Mouse (Mus musculus) natural killer cell, adult 2 months (primary cell): ENCODE measurements around the gene Met.

Experiments used
- DNase-seq, 2 experiments: peaks; one replicate each; pipeline ENCODE4 v3.0.0; 2022; ENCODE audit warnings: low spot score in 2 of 2

The Met gene

DNA sequence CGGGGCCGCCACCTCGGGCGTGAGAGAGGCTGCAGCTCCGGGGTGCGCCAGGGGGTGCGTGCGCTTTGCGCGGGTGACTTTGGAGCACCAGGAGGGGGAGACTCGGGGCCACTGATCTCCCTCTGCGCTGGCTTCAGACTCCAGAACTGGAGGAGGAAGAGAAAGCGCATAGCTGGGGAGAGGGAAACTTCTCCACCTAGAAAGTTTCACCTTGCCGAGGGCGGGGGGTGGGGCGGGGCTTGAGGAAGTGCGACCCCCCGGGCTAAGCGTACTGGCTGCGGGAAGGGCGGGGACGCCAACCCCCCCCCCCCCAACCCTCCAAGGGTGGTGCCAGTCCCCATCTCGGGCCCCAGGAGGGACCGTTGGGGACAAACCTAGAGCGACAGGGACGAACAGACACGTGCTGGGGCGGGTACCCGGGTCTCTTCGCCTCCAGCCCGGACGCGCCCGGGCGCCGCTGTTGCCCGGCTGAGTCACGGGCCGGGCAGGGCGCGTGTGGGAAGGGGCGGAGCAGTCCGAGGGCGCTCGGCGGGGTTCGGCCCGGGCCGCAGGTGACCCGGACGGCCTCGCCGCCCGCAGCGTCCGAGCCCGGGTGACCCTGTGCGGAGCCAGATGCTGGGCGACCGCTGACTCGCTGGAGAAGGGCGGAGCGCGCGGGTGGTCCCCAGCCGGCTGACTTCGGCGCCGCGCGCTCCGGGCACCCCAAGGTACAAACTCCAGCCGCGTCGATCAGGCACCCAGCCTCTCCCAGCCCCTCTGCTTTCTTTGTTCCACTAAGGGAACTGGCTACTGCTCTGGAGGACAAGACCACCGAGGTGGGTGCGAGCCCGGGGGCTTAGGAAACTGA, at the start of gene Met:
Gene Met, plus strand, starts transcription at position 367 of the 847 bp plus-strand sequence.
- DNase-seq, result no peak

DNA sequence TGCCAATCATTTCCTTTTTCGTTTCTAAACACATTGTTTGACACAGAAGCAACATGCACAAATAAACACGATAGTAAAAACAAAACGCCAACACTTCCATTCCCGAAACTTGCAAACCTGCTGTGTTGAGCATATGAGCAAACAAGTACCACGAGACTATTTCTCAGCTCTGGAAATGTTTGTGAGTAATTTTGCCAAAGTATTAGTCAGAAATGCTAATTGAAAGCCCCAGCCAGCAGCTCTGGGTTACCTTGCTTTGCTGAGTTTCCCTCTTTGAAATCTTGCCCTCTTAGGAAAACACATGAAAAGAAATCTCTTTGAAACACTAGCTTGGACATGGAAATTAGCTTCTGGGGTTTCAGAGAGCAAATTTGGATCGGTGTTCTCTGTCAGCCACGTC, 45.4 kb upstream of the Met start:
- DNase-seq, result no peak

DNA sequence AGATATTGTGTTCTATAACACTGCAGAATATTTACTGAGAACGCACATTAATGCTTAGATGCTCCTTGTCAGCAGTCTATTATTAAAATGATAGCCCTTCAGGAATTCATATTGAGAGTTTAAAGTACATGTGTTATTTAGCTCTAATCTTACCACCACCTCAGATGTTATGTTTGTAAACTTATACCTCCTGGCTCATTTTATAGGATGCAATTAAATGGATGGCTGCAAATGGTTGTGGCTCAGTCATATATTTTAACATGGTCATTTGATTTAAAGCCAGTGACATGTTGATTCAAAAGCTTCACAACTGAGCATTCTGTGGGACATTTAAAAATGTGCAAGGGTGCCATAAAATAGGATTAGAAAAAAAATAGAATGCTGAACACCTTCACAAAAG, 41.2 kb upstream of the Met start:
- no peak for DNase-seq

DNA sequence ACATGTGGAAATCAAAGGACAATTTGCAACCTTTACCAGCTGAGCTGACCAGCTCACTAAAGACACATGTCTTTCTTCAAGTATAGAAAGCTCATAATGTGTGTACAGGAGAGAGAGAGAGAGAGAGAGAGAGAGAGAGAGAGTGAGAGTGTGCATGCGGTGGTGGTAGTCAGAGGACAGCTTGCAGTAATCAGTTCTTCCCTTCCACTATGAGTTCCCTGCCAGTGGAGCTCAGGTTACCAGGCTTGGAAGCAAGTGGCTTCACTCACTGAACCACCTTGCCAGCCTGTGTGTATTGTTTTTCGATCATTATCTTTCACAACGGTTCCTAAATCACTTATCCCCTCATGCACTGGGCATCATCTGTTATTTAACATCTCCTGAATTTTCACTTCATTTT, 34.6 kb upstream of the Met start:
- DNase-seq, result no peak

DNA sequence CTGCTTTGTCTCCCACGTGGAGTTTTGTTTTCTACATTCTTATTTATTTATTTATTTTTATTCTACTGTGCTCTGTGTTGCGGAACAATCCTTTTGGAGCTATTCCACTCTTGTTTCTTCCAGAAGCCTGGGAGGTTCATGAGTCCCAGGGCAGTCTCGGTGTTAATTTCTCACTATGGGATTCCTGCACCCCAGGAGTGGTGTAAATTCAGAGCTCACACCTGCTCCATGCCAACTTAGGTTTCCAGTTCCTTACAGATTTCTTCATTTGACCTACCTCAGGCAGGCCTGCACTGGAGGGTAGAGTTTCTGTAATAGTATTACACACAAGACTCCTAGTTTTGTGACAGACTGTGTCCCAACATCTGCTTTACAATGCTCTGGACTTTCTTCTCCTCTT, 34.0 kb upstream of the Met start:
- DNase-seq, result no peak

DNA sequence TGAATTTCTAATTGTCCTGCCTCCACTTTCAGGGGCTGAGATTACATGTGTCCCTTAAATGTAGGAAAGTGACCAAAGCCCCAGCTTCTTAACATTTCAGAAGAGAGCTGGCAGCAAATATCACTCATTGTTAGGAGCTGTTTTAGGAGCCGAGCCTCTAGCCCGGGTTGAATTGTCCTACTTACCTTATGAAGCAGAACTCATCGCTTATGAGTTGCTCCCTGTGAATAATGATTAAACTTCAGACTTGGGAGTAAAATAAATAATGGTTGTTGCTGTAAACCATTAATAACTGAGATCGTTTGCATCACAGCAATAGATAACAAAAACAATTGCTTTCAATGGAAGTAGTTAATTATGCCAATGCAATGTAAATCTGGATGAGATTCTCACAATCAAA, 20.3 kb upstream of the Met start:
- no peak for DNase-seq

DNA sequence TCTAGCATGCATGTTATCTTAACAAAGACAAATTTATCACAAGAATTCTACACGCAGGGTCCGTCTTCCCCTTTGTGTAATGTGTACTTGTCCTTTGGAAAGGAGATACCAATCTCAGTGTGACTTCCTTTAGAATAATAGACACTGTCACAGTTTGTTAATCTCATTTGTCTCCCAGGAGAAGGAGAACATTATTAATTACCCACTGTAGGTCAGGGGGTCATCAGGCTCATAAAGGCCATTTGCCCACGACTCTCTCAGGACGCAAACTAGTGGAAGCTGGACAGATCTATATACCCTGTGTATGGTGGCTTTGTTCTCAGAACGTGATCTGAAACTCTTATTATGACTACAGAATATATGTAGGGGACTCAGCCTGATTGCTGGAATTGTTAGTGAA, 12.3 kb upstream of the Met start:
- no peak for DNase-seq

DNA sequence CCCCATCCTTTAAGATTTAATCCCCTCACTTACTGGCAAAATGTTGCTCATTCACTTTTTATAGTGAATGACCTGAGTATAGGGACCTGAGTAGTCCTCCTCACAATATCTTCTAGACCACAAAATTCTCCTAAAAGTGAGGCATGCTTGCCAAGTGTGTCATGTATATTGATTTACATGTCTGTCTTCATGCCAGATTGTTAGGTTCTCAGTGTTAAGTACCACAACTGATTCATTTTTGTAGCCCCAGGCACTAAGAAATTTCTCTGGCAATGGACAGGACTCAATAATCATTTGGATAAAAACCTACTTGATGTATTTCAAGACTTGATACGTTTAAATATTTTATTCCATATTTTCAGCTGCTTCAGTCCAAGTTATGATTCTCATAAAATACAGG, 8.5 kb upstream of the Met start:
- no peak for DNase-seq

DNA sequence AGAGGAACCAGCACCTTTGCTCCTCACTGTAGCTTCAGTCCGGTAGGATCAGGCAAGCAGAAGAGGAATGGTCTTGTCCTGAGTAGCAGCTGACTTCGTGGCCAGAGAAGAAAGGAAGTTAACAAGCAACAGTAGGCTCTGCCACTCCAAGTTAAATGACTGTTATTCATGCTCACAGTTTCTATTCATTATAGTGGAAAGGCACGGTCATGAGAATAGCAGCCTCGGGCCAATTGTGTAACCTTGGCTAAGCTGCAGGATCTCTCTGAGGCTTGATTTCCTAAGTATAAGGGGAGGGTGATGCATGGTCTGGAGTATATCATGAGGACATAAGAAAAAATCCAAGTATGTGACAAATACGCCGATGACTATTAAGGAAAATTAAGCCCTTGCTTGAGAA, 4.0 kb upstream of the Met start:
- DNase-seq, result no peak

DNA sequence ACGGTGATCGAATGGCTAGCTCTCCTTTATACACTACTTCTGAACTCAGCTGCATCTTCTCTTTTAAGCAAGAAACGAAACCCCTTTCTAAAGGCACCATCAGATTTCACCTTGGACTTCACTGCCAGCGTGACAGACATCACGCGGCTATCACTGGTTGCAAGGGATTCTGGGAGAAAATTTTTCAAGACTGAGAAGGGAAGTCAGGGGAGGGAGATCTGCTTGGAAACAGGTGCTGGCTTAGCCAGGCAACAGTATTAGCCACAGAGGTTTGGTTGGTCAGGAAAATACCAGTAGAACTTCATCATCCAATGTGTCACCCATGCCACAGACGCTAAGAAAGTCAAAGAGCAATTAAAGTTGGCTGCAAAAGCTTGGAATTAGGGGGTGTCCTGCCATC, 2.2 kb upstream of the Met start:
- no peak for DNase-seq

DNA sequence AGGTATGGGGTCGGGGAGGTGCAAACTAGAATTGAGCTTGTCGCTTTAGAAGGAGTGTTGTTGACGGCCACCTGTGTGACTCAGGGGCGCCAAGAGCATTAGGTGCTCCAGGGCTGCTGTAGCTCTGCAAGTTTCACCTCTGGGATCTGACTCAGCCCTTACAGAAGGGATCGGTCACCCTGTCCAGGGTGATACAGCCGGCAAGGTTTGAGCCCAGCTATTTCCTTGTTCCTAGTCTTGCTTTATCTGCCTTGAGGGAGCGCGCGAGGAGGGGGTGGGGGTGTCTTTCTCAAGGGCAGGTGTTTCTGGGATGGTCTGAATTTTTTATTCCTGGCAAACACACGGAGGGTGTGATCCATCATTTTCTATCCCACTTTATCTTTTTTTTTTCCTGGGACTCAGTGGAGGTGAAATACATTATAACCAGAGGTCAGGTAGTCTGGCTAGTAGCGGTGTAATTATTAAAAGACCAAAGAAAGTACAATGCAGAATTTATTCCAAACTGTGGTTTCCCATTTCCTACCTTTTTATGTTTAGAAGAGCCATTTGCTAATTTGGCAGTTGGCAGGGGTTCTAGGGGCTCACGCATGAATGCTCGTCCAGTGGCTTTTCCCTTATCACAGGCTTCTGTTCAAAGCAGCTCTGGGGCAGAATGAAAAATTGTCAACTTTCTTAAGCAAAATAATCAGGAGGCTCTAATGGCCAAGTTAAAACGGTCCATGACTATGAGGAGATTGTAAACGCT, 853 bp downstream of the Met start:
- DNase-seq, result no peak

DNA sequence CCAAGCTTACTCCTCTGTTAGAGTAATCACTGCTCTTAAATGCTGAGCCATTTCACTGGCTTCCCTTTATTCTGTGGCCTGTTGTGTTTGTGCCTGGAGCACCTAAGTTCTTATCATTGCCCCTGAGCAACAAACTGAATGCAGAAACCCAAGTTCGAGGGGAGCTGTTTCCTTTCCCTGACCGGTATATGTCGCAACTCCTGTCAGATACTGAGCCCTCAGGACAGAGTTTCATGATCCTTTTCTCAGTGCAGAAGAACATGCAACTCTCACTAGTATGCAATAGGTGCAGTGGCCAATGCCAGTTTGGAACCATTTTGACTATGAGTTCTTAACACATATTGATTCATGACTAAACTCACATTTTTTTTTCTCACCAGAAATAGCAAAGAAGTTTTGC, 2.9 kb downstream of the Met start:
- DNase-seq, result no peak

DNA sequence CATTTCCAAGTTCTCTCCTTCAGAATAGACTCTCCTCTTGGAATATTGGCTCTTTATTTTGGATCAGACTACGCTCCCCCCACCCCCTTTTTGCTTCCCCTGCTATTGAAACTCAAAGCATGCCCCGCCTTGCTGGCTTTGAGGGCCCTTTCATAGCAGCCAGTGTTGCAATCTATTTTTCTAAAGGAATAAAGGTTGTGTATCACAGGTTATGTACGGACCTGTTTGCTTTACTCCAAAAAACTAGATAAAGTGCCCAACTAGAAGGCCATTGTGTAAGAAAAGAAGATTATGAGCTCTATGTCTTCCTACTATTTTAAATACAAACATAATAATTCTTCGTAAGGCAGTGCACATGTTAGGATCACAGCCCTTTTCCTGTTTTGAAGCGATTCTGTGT, 5.4 kb downstream of the Met start:
- no peak for DNase-seq

DNA sequence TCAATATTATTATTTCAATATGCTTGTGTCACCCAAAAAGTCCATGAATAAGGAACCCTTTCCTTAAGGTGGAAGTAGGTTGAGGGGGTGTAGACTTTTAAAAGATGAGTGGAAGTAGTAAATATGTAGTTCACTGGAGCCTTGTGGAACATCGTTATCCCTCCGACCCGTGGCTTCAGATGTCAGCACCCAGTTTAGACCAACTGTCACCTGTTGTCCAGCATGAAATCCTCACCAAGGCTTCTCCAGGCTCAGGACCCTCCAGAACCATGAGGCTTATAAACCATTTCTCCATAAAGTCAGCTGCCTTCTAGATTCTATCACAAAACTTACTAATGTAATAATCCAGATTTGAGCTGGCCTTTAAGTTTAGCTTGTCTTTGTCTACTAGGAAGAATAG, 9.5 kb downstream of the Met start:
- DNase-seq, result no peak

DNA sequence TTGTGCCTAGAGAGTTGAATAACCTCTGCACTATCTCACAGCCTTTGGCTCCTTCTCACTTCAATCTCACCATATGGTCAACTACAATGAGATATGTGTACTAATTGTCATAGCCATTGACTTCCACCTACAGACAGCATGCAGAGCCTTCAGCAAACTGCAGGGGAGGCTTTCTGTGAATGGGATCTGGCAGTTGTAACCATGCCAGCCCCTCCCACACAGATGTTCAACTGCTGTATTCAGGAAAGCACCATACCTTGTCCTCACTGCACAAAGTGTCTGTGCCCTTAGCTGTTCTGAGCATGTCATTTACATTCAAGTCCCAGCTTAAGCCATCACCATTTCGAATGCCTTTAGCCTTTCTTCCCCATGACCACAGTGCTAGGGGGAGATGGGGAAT, 14.2 kb downstream of the Met start:
- no peak for DNase-seq

DNA sequence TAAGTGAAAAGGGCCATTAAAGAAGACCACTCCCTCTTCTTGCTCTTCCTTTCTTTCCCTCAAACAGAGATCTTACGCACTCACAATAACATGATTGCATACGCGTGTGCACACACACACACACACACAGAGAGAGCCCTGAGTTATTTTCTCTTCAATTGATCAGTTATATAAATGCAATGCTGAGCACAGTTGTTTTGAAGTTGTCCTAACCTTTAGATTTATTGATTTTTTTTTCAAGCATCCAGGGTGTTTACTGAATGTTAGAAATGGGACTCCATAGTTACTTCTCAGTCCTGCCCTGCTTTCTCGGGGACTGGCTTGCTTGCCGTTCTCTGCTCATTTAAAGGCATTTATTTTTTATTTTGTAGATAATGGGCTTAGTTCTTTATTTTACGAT, 14.7 kb downstream of the Met start:
- DNase-seq, result no peak

DNA sequence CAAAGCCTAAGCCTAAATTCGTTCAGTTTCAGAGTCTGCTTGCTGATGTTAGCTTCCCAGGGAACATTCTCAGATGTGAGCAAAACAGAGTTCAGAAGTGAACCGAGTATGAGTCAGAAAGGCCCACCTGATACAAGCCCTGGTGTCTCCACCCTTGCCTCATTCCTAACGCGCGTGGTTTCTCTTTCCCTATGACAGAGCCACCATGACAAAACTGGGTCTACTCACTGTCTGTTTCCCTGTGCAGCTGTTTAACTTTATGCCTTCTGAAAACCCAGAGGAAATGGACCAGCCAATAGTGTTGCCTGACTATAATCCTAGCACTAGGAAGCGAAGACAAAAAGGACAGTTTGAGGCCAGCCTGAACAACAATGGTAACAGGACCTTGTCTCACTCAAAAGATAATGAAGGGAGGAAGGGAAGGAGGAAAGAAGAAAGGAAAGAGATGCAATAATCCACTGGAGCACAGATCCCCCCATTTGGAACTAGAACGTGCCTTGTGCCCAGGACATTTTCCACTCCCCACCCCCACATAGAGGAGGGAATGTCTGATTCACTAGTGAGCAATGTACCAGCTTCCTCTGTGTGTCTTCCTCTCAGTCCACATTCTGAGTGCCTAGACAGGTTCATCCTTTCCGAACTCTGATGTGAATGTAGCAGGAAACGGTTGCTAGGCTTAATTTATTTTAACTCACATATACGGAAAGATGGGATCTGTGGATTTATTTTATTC, 15.4 kb downstream of the Met start:
- DNase-seq, result no peak

DNA sequence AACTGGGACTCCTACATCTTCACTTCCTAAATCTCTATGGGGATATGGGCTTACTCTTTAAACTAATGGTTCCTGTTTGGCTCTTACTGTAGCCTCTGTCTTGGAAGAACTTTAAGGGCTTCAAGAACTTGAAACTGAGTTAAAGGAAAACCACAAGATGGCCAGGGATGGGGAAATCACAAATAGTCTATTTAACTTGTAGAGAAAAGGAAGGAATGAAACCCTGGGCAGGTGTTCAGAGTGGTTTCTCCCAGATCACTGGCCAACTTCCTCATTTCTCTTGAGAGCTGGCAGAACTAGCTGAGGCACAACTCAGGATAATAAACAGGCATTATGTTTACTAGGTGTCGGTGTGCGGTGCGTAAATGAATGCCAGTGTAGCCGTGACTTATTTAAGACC, 17.5 kb downstream of the Met start:
- DNase-seq, result no peak

DNA sequence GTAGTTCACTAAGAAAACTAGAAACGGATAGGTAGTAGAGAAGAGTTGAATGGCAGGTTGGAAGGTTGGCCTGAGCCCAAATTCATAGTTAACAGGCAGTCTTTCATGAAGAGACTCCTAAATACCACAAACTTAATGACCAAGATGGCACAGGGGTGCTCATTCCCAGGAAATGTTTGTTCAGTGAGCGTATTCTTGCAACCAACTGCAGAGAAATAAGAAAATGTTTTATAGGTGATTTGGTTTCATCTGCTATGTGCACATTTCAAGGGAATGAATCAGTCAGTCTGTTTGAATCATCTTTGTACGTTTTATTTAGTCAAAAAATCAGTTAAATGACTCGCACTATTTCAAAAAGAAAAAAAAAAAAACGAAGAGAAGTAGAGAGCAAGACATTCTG, 21.6 kb downstream of the Met start:
- no peak for DNase-seq

DNA sequence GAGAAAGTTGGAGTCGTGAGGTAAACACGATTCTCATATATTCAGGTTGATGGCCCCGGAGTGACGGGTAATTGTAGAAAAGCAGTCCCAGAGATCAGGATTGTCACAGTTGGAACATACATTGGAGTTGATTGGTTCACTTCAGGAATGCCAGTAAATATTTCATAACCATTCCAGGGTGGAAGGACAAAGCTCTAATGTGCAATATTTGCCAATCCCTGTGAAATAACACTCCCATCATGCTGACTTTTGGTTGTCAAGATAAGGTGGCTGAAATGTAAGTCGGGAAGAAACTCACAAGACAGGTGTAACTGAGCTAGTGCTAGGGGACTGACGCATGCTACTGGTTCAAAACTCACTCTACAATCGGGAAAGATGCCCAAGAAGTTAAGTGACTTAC, 22.2 kb downstream of the Met start:
- DNase-seq, result no peak

DNA sequence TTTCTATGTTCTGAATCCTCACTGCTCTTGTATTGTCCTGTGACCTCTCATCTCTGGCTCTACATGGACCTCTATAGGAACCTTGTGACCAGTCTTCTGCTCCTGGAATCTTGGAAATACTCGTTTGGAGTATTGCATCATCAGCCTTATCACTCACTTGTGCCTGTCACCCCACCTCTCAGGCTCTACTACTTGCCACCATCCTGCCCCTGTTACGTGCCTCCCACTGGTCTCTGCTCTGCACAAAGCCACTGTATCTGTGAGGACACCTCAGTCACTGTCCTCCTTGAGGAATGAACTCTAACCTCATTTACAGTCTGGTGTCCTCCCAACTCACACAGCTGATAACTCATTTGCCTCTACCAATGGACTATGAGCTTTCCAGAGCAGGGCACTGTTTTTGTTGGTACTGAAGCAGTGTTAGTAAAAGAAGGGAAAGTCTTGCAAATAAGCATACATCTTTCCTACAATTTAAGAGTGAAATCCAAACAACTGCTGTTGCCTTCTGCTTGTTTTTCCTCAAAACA, 24.8 kb downstream of the Met start:
- DNase-seq, result no peak

DNA sequence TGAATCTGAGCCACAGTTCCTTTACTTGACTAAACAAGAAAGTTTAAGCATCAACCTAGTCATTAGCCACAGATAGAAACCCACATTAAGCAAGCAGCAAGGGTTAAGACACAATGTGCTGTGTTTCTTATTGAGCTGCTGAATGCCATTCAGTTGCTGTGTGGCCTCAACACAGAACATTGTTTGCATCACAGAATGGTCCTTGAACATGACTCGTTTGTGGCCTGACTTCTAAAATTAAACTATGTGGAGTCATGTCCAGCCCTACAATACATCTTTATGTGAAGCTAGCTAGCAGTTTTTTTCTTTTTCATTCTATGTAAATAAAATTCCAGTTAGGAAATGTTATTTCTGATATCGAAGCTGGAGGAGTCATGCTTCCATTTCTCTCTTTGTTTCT, 27.2 kb downstream of the Met start:
- DNase-seq, result no peak

DNA sequence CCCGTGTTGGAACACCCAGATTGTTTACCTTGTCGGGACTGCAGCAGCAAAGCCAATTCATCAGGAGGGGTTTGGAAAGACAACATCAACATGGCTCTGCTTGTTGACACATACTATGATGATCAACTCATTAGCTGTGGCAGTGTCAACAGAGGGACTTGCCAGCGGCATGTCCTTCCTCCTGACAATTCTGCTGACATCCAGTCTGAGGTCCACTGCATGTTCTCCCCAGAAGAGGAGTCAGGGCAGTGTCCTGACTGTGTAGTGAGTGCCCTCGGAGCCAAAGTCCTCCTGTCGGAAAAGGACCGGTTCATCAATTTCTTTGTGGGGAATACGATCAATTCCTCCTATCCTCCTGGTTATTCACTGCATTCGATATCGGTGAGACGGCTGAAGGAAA, 27.9 kb downstream of the Met start:
- no peak for DNase-seq
